Mouse (Mus musculus) embryonic facial prominence, embryonic 10.5 days (tissue): ENCODE data around the gene Ribc1. TPM values are rescaled to one million over a fixed set of nuclear protein-coding genes. Genes with fewer than 3 reads are reported as not detected.

ENCODE experiments used
- DNase-seq: peaks from one replicate; pipeline ENCODE4 v3.0.0-alpha.2; 2017; ENCODE audit warnings: low spot score
- H3K27ac ChIP-seq: fragments of 300-500 bp; sonication (generic); replicated peaks from 2 replicates; pipeline ENCODE4 v1.5.1; 2016; ENCODE audit warnings: mild to moderate bottlenecking
- H3K27me3 ChIP-seq: fragments of 300-500 bp; sonication (generic); replicated peaks from 2 replicates; pipeline ENCODE4 v1.6.1; 2016; ENCODE audit warnings: low read depth, mild to moderate bottlenecking; ENCODE audit not compliant: poor library complexity, severe bottlenecking
- H3K36me3 ChIP-seq: fragments of 300-500 bp; sonication (generic); replicated peaks from 2 replicates; pipeline ENCODE4 v1.6.1; 2016; ENCODE audit warnings: mild to moderate bottlenecking, moderate library complexity
- H3K4me1 ChIP-seq: fragments of 300-500 bp; sonication (generic); 2 replicates; pipeline ENCODE4 v1.6.1; 2016
- H3K4me3 ChIP-seq: fragments of 300-500 bp; sonication (generic); 2 replicates; pipeline ENCODE4 v1.5.1; 2016; ENCODE audit warnings: mild to moderate bottlenecking, moderate library complexity
- H3K9me3 ChIP-seq: fragments of 300-500 bp; sonication (generic); 2 replicates; pipeline ENCODE4 v1.6.1; 2016; ENCODE audit warnings: mild to moderate bottlenecking
- WGBS: fragments of 180-500 bp; shearing (Covaris S2); methylation state at CpG from one replicate; pipeline ENCODE4 v1.1.7; 2016; 5-methylcytosine and 5-hydroxymethylcytosine counted together
- polyA plus RNA-seq: library from polyadenylated mRNA; unstranded; fragments of >200 nt; fragmentation: Nextera tagmentation; extraction: Ambion mirVana; gene quantifications from 2 replicates; pipeline ENCODE4 v1.2.1, GENCODE M21; 2016

The Ribc1 gene
- polyA plus RNA-seq, 1 experiment from 2014 or later, result 5.9 TPM

DNA sequence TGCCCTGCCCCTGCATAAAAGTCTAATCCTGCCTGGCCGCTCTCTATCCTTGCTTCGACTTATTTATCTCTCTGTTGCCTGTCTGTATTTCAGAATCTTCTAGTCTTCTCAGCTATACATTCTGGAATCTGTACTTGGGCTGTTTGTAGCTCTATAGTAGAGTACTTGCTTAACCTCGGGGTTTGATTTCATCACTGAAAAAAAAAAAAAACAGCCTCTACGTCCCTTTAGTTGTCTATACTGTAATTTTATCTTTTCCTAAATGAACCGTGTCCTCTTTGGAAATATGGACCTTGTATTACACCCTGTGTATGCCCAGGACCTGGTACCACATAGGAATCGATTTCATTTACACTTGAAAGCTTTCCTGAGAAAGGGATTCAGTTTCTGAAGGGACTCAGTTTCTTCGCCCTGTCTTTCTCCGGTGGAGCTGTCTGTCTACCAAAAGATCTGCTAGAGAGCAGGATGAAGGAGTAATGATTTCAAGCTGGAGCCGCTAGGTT is 14.9 kb downstream of the Ribc1 start:
- H3K4me3 ChIP-seq, result peak overlapping the region; percentile 63
- no peaks in the 10 kb centered on the region for H3K9me3 ChIP-seq
- peak overlapping the region; percentile 78 for H3K27ac ChIP-seq
- H3K27me3 ChIP-seq, result peaks cover 100% of the 10 kb centered on the region
- H3K36me3 ChIP-seq, result peaks cover 31% of the 10 kb centered on the region
- WGBS, result 41% methylated on average over 9 of the region's 9 CpGs
- DNase-seq, result no peak
- H3K4me1 ChIP-seq, result no peaks in the 10 kb centered on the region

DNA sequence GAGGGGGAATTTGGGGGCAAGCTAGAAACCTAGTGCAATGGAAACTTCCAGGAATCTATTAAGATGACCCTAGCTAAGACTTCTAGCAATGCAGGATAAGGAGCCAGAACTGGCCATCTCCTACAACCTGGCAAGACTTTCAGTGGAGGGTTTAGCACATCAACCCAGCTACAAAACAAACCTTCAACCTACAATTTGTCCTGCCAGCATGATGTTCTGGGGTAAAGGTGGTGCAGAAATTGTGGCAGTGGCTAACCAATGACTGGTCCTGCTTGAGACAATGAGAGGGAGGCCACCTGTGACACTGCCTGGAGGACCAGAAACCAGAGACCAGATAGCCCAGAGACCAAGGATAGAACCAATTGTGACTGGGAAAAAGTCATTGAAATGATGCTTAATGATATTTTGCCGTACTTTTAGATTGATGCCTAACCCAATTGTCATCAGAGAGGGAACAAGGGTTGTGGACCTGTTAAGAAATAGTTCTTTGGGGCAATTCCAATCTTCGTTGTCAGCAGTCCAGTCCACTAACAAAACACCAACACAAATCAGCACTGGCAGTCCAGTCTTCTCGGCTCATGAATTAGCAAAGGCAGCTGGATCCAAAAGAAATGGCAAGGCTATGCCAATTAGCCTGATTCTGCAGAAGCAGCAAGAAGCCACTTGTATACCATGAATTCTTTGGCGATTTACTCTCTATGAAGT is 16.9 kb downstream of the Ribc1 start:
- H3K4me1 ChIP-seq, result no peaks in the 10 kb centered on the region
- no peak for DNase-seq
- no peak overlapping the region for H3K27ac ChIP-seq
- H3K4me3 ChIP-seq, result no peak overlapping the region
- H3K36me3 ChIP-seq, result peaks cover 10% of the 10 kb centered on the region
- 70% methylated on average over 4 of the region's 4 CpGs for WGBS
- peaks cover 100% of the 10 kb centered on the region for H3K27me3 ChIP-seq
- no peaks in the 10 kb centered on the region for H3K9me3 ChIP-seq

Other genes with a start within 250 kb of the Ribc1 start
- 55.8 and 60.4 TPM in 2 replicates for gene Huwe1, start 215.5 kb downstream of the Ribc1 start, polyA plus RNA-seq
- gene Hsd17b10, start 14.4 kb downstream of the Ribc1 start, polyA plus RNA-seq, result 225 and 243 TPM in 2 replicates
- 111 and 117 TPM in 2 replicates for gene Smc1a, start 133 bp upstream of the Ribc1 start, polyA plus RNA-seq
- 0.71 and 0.96 TPM in 2 replicates for gene Iqsec2, start 128.0 kb upstream of the Ribc1 start, polyA plus RNA-seq
- gene Kdm5c, start 216.7 kb upstream of the Ribc1 start, polyA plus RNA-seq, result 71.4 and 75.2 TPM in 2 replicates